Mouse (Mus musculus) kidney, adult 11 months (tissue): ENCODE results near the gene Nrxn2.
A peak's percentile ranks its signal among the peaks of the same experiment; 100 is the strongest.

ENCODE experiments used
- DNase-seq: peaks from one replicate; pipeline ENCODE4 v3.0.0; 2022

Nrxn2 gene

DNA sequence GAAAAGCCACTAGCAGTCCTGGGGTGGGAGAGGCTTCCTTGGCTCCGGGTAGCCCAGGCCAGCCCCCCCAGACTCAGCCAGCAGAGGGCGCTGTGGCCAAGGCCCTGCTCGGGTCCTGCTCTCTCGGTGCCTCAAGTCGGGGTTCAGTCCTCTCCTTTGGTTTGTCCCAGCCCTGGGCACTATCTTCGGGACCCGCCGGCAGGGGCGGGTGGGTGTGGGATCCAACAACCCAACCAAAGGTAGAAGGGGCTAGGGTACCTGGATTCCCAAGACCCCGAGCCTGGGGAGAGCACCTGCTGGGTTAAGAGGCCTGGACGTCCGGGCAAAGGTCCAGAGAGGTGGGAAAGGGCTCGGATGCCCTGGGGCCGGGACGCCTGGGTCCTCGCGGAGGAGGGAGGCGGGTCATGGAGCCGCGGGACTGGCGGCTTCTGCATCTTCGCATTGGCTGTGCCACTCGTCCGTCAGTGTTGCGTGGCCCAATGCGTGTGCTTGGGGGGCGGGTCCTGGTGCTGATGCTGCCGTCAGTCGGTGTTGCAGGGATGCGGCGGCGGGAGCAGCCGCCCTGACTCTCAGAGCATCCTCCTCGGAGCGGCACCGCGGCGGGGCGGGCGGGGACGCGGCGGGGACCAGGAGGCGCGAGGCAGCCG lies at the start of gene Nrxn2:
Gene Nrxn2, plus strand, starts transcription at position 499 of the 647 bp plus-strand sequence.
- DNase-seq, result peak; percentile 68

- DNase-seq, result no peak
Observed at GRCm38 (mm10) chr19:6370175-6370574, 48.4 kb upstream of the Nrxn2 start.

DNA sequence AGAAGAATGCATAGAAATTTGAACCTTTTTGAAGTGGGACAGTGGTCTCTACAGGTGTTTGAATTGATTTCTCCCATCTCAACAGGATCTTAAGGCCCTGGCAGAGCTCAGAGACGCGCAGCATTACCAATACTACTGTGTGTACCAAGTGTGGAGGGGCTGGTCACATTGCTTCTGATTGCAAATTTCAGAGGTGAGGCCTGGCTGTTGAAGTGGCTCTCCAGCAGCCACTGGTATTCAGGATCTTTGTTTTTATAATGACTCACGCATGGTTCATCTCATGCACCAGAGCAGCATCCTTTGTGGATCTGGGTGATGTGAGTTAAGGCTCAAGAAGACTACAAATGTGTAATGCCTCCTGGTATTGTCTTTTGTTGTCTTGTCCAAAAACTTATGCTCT lies 46.1 kb upstream of the Nrxn2 start:
- DNase-seq, result no peak

GRCm38 (mm10) chr19:6373539-6374400 lies 44.8 kb upstream of the Nrxn2 start:
- peak; percentile 49 for DNase-seq

- no peak for DNase-seq
Observed at GRCm38 (mm10) chr19:6374571-6374970, 44.0 kb upstream of the Nrxn2 start.

GRCm38 (mm10) chr19:6375423-6376254 lies 42.9 kb upstream of the Nrxn2 start:
- no peak for DNase-seq

DNA sequence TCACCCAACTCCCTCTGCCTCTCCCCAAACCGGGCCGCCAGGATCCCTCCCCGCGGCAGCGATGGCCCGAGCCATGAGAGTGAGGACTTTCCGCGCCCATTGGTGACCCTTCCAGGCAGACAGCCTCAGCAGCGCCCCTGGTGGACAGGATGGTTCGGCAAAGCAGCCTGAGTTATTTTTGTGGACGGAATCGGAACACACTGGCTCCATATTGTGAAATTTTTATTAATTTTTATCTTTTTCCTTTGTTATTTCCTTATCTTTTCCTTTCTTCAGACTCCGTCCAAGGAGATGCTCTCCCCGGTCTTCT lies 42.3 kb upstream of the Nrxn2 start:
- no peak for DNase-seq

GRCm38 (mm10) chr19:6376643-6377042 lies 41.9 kb upstream of the Nrxn2 start:
- no peak for DNase-seq

- no peak for DNase-seq
Observed at GRCm38 (mm10) chr19:6377327-6378040, 41.0 kb upstream of the Nrxn2 start.

DNA sequence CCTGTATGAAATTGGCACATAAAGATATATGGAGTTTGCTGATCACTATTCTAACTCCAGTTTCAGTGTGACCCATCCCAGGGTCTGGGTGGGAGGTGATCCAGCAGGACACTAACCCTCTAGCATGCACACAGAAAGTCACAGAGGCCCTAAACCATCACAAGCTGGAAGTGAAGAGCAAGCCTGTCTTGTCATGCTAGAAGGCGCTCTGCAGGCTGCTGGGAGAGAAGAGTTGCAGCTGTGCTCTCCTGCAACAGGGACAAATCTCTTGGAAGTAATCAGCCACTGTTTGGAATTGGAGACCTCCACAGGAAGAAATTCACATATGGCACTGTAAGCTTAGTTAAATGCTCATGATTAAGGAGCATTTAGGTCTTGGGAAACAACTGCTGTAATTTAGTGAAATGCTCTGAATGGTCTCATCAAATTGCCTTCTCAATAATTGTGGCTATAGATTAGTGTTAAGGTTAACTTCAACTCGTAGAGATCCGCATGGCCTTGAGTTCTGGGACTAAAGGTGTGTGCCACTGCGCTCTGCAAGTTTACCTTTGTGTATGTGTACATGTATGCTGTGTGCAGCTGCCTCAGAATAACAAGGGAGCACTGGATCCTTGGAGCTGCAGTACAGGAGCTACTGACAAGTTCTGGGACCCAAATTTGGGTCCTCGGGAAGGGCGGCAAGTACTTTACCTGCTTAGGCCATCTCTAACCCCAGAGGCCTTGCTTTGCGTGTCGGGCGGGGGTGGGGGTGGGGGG lies 37.9 kb upstream of the Nrxn2 start:
- no peak for DNase-seq

DNA sequence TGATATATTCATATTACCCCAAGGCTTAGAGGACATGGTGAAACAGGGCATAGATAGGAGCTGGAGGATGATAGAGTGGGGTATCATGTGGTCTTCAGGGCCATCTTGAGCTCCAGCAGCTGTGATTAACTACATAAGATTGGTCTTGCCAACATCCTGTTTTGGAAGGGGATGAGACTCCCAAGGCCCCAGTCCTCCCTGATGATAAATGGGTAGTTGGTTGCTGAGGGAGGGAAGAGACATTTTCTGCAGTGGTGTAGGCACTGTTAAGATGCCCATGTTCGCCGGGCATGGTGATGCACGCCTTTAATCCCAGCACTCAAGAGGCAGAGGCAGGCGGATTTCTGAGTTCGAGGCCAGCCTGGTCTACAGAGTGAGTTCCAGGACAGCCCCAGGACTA lies 37.3 kb upstream of the Nrxn2 start:
- DNase-seq, result no peak

- no peak for DNase-seq
Observed at GRCm38 (mm10) chr19:6382323-6382924, 36.1 kb upstream of the Nrxn2 start.

DNA sequence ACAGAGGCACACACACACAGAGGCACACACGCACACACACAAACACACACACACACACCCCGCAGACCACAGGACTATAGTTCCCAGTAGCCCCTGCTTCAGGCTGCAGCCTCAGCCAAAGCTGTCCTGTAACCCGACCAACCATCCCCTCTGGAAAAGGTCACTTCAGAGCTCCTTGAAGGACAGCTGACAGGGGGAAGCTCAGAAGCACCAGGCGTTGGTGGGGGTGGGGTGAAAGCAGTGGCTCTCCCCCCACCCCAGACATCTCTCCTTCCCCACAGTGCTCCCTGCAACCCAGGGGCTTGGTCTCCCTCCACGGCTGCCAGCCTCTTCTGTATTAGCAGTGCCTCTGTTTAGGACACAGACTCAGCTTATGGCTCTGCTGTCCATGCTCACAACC lies 35.1 kb upstream of the Nrxn2 start:
- DNase-seq, result no peak

GRCm38 (mm10) chr19:6384128-6384527 lies 34.4 kb upstream of the Nrxn2 start, which contains the start of gene Pygm:
Gene Pygm (plus strand): TSS chr19:6384399.
- peak; percentile 57 for DNase-seq

GRCm38 (mm10) chr19:6384954-6385353 lies 33.6 kb upstream of the Nrxn2 start:
- DNase-seq, result no peak

DNA sequence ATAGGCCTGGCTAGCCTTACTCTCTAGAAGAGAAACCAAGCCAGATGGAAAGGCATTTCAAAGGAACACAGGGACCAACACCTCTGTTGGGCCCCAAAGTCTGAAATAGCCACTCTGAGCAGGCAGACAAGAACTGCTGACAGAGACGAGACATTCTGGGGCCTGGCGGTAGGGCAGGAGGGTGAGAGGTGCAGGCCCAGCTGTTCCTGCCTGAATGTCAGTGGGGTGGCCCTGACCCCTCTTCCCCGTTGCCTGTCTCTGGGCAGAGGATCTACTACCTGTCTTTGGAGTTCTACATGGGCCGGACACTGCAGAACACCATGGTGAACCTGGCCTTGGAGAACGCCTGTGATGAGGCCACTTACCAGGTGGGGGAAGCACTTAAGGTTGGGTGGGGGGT lies 33.1 kb upstream of the Nrxn2 start:
- no peak for DNase-seq

DNA sequence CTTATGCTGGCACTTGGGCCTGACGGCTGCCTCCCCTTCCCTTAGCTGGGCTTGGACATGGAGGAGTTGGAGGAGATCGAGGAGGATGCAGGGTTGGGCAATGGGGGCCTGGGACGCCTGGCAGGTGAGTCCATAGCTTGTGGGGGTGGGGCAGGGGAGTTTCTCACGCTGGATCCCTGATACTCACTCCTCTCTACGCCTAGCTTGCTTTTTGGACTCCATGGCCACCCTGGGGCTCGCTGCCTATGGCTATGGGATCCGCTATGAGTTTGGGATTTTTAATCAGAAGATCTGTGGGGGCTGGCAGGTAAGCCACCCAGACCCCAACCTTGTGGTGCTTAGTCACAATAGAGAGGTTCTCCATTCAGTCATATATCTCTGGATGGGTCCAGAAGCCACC lies 32.7 kb upstream of the Nrxn2 start:
- no peak for DNase-seq

DNA sequence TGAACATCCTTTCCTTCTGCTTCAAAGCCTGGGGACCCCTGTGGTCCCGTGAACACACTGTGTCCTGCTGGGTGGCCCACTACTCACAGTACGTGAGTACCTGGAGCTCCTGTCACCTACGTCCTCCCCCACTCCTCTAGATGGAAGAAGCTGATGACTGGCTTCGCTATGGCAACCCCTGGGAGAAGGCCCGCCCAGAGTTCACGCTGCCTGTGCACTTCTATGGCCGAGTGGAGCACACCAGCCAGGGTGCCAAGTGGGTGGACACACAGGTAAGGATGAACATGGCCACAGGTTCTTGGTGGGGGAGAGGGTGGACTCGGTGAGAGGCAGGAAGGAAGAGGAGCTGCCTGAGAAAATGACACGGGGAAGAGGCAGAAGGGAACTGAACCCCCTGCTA lies 32.3 kb upstream of the Nrxn2 start:
- DNase-seq, result no peak

DNA sequence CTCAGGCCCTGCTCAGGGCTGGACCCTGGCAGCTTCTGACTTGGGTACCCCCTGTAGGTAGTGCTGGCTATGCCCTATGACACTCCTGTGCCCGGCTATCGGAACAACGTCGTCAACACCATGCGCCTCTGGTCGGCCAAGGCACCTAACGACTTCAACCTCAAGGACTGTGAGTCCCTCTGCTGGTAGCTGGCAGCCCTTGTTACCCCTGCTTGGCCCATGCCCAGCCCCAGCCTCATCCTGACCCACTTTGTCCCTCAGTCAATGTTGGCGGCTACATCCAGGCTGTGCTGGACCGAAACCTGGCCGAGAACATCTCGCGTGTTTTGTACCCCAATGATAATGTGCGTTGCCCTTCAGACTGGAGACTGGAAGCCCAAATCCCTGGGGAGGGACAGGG lies 30.5 kb upstream of the Nrxn2 start:
- no peak for DNase-seq

DNA sequence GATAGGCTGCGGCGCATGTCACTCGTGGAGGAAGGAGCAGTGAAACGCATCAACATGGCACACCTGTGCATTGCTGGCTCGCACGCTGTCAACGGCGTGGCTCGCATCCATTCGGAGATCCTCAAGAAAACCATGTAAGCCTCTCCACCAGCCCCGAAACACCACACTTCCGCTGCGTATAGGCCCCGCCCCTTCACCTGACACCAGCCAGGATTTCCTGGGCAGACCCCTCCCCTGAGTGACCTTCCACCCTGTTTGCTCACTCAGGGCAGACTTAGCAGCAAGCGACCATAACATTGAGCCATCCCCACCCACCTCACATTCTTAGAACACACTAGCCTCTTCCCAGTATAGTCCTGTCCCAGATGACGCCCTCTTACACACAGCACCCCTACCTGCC lies 28.7 kb upstream of the Nrxn2 start:
- no peak for DNase-seq

GRCm38 (mm10) chr19:6390251-6390650 lies 28.3 kb upstream of the Nrxn2 start:
- DNase-seq, result no peak
